Mouse (Mus musculus) intestine, embryonic 14.5 days (tissue): ENCODE measurements around the gene Crhr1. TPM values are rescaled to one million over a fixed set of nuclear protein-coding genes. Genes with fewer than 3 reads are reported as not detected.
A peak's percentile ranks its signal among the peaks of the same experiment; 100 is the strongest.

Source experiments
- ATAC-seq: fragments of 200-750 bp; cut with Nextera tagmentation; replicated peaks from 2 replicates; pipeline ENCODE4 v1.8.0; 2017; ENCODE audit warnings: low read depth, moderate number of reproducible peaks, moderate TSS enrichment, moderate library complexity; ENCODE audit not compliant: low FRiP score, low TSS enrichment
- DNase-seq: peaks from one replicate; pipeline ENCODE4 v3.0.0-alpha.2; 2018; ENCODE audit warnings: low spot score
- H3K27ac ChIP-seq: fragments of 300-500 bp; sonication (generic); 2 replicates; pipeline ENCODE4 v1.5.1; 2014; ENCODE audit warnings: low read depth, mild to moderate bottlenecking, control low read depth
- H3K27me3 ChIP-seq: fragments of 300-500 bp; sonication (generic); replicated peaks from 2 replicates; pipeline ENCODE4 v1.6.1; 2014; ENCODE audit warnings: low read length, control low read depth; ENCODE audit not compliant: control insufficient read depth, insufficient read depth
- H3K36me3 ChIP-seq: fragments of 300-500 bp; sonication (generic); 2 replicates; pipeline ENCODE4 v1.6.1; 2014; ENCODE audit warnings: low read length, control low read depth; ENCODE audit not compliant: control insufficient read depth, insufficient read depth
- H3K4me1 ChIP-seq: fragments of 300-500 bp; sonication (generic); replicated peaks from 2 replicates; pipeline ENCODE4 v1.6.1; 2014; ENCODE audit warnings: low read length, control low read depth, mixed read lengths; ENCODE audit not compliant: control insufficient read depth, insufficient read depth
- H3K4me2 ChIP-seq: fragments of 300-500 bp; sonication (generic); 2 replicates; pipeline ENCODE4 v1.6.1; 2014; ENCODE audit warnings: low read length
- H3K4me3 ChIP-seq: fragments of 300-500 bp; sonication (generic); 2 replicates; pipeline ENCODE4 v1.5.1; 2014; ENCODE audit warnings: low read depth, low read length, control low read depth, mixed read lengths
- H3K9ac ChIP-seq: fragments of 300-500 bp; sonication (generic); 2 replicates; pipeline ENCODE4 v1.6.1; 2014; ENCODE audit warnings: mild to moderate bottlenecking, low read length
- H3K9me3 ChIP-seq: fragments of 300-500 bp; sonication (generic); 2 replicates; pipeline ENCODE4 v1.6.1; 2016; ENCODE audit warnings: low read length, control low read depth; ENCODE audit not compliant: control insufficient read depth
- WGBS: fragments of 180-500 bp; shearing (Covaris S2); extraction: QIAGEN DNeasy Blood & Tissue Kit; methylation state at CpG from one replicate; pipeline ENCODE4 v1.1.7; 2014; 5-methylcytosine and 5-hydroxymethylcytosine counted together
- polyA plus RNA-seq: library from polyadenylated mRNA; unstranded; fragments of >200 nt; fragmentation: Nextera tagmentation; extraction: Ambion mirVana; gene quantifications from 2 replicates; pipeline ENCODE4 v1.2.1, GENCODE M21; 2014

Gene Crhr1
- polyA plus RNA-seq, 1 experiment from 2014 or later, result 0.26 TPM

DNA sequence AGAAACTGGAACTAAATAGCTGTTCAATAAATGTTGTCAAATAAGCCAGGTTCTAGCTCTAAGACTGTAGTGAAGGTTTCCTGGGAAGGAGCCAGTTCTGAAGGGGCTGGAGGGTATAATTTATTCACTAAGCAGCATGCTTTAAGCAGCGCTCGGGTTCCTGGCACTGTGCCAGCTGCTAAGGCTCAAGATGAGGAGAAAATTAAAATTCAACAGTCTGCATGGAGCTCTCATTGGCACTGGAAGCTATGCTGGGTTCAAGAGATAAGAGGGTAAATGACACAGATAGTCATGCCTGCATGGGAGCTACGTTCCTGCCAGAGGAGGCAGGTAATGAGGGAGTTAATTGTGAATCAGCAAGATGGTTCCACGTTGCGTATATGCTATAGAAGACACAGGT lies 26.3 kb upstream of the Crhr1 start:
- WGBS, result 52% methylated on average over 5 of the region's 5 CpGs
- Histone ChIP-seq H3K4me3 (no peak overlapping the region), H3K36me3 (no peaks in the 10 kb centered on the region), H3K4me2 (no peak overlapping the region), H3K9ac (no peak overlapping the region), H3K27me3 (no peaks in the 10 kb centered on the region), H3K27ac (no peak overlapping the region), H3K4me1 (no peaks in the 10 kb centered on the region), H3K9me3 (no peaks in the 10 kb centered on the region)
- DNase-seq, result peak; percentile 58
- ATAC-seq, result no peak

DNA sequence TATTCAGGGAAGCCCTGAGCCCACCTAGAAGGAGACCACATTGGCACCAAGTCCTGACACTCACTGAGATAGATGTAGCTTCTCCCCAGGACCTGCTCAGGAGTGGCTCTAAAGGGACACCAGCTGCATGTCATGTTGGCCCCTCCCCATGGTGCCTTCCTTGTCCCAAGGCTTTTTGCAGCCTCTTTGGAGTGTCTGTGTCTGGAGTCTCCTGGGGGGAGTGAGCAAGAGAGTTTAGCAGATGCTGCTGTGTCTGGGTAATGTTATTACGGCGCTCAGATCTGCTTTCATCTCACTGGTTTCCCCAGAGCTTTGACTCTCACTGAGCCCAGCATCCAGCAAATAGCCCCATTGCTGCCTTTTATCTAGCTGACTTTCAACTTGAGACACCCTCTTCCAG lies 25.7 kb upstream of the Crhr1 start:
- ATAC-seq, result no peak
- Histone ChIP-seq H3K27ac (no peak overlapping the region), H3K9me3 (no peaks in the 10 kb centered on the region), H3K4me1 (no peaks in the 10 kb centered on the region), H3K4me2 (no peak overlapping the region), H3K27me3 (no peaks in the 10 kb centered on the region), H3K9ac (no peak overlapping the region), H3K36me3 (no peaks in the 10 kb centered on the region), H3K4me3 (no peak overlapping the region)
- DNase-seq, result no peak
- 44% methylated on average over 2 of the region's 2 CpGs for WGBS

- Histone ChIP-seq H3K9me3 (no peaks in the 10 kb centered on the region), H3K36me3 (no peaks in the 10 kb centered on the region), H3K9ac (no peak overlapping the region), H3K4me3 (no peak overlapping the region), H3K27ac (no peak overlapping the region), H3K4me2 (no peak overlapping the region), H3K27me3 (no peaks in the 10 kb centered on the region), H3K4me1 (0 out of 2 replicates have a peak, but pooled peaks cover 4% of the 10 kb centered on the region)
- ATAC-seq (no peak), DNase-seq (no peak)
- 70% methylated on average over 1 of the region's 1 CpGs for WGBS
Measured at GRCm38 (mm10) chr11:104110366-104110765, 22.3 kb upstream of the Crhr1 start.

- Histone ChIP-seq H3K4me1 (0 out of 2 replicates have a peak, but pooled peaks cover 4% of the 10 kb centered on the region), H3K9ac (no peak overlapping the region), H3K9me3 (no peaks in the 10 kb centered on the region), H3K27me3 (no peaks in the 10 kb centered on the region), H3K27ac (no peak overlapping the region), H3K36me3 (no peaks in the 10 kb centered on the region), H3K4me2 (no peak overlapping the region), H3K4me3 (no peak overlapping the region)
- DNase-seq (no peak), ATAC-seq (no peak)
- 73% methylated on average over 11 of the region's 11 CpGs for WGBS
Measured at GRCm38 (mm10) chr11:104111851-104112250, 20.8 kb upstream of the Crhr1 start.

- Histone ChIP-seq H3K27ac (no peak overlapping the region), H3K4me1 (0 out of 2 replicates have a peak, but pooled peaks cover 4% of the 10 kb centered on the region), H3K36me3 (no peaks in the 10 kb centered on the region), H3K9ac (no peak overlapping the region), H3K4me2 (no peak overlapping the region), H3K27me3 (no peaks in the 10 kb centered on the region), H3K9me3 (no peaks in the 10 kb centered on the region), H3K4me3 (no peak overlapping the region)
- DNase-seq (no peak), ATAC-seq (no peak)
- 85% methylated on average over 6 of the region's 6 CpGs for WGBS
Measured at GRCm38 (mm10) chr11:104113699-104114098, 19.0 kb upstream of the Crhr1 start.

GRCm38 (mm10) chr11:104114690-104115089 lies 18.0 kb upstream of the Crhr1 start:
- ATAC-seq (peak; percentile 88), DNase-seq (peak; percentile 93)
- Histone ChIP-seq H3K4me1 (0 out of 2 replicates have a peak, but pooled peaks cover 4% of the 10 kb centered on the region), H3K36me3 (no peaks in the 10 kb centered on the region), H3K9me3 (no peaks in the 10 kb centered on the region), H3K9ac (no peak overlapping the region), H3K4me2 (no peak overlapping the region), H3K27me3 (no peaks in the 10 kb centered on the region), H3K27ac (no peak overlapping the region), H3K4me3 (no peak overlapping the region)
- WGBS, result 0% methylated on average over 7 of the region's 7 CpGs

GRCm38 (mm10) chr11:104118356-104118755 lies 14.3 kb upstream of the Crhr1 start:
- WGBS, result 60% methylated on average over 4 of the region's 4 CpGs
- Histone ChIP-seq H3K4me1 (0 out of 2 replicates have a peak, but pooled peaks cover 4% of the 10 kb centered on the region), H3K9ac (no peak overlapping the region), H3K4me3 (no peak overlapping the region), H3K36me3 (no peaks in the 10 kb centered on the region), H3K27me3 (no peaks in the 10 kb centered on the region), H3K27ac (no peak overlapping the region), H3K9me3 (no peaks in the 10 kb centered on the region), H3K4me2 (no peak overlapping the region)
- ATAC-seq (no peak), DNase-seq (no peak)

- 75% methylated on average over 7 of the region's 7 CpGs for WGBS
- H3K36me3 ChIP-seq, result no peaks in the 10 kb centered on the region
- ATAC-seq (no peak), DNase-seq (no peak)
- H3K4me1 ChIP-seq, result no peaks in the 10 kb centered on the region
- no peak overlapping the region for H3K9ac ChIP-seq
- H3K9me3 ChIP-seq, result no peaks in the 10 kb centered on the region
- H3K4me2 ChIP-seq, result no peak overlapping the region
- H3K27me3 ChIP-seq, result no peaks in the 10 kb centered on the region
- no peak overlapping the region for H3K27ac ChIP-seq
- H3K4me3 ChIP-seq, result no peak overlapping the region
Measured at GRCm38 (mm10) chr11:104122966-104123365, 9.7 kb upstream of the Crhr1 start.

DNA sequence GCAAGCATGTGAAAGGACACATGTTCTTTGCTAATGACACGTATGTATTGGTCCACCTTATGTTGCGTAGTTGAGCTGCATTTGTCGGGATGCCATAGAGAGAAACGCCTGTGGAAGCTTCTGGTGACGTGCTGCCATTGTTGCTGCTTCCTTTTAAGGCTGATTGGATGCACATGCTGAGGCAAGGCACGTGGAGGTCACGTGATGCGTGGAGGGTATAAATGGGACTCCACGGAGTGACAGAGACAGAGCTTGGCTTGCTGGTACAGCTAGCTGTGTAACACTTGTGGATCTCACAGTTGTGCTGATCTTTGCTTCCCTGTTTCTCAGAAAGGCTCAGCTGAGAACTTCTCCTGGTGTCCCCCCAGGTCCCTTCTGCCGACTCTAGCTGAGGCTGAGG lies 9.2 kb upstream of the Crhr1 start:
- ATAC-seq, result no peak

More for the DNA sequence above, 9.2 kb upstream of the Crhr1 start:
- Histone ChIP-seq H3K9ac (no peak overlapping the region), H3K4me2 (no peak overlapping the region), H3K4me3 (no peak overlapping the region), H3K27me3 (no peaks in the 10 kb centered on the region), H3K27ac (no peak overlapping the region), H3K9me3 (no peaks in the 10 kb centered on the region), H3K4me1 (no peaks in the 10 kb centered on the region), H3K36me3 (no peaks in the 10 kb centered on the region)
- no peak for DNase-seq
- 79% methylated on average over 10 of the region's 10 CpGs for WGBS
